21 mouse cellular contexts compared by ENCODE assay signal in genomic region chr1:136727868-136728631, GRCm38 (mm10).
DNase-seq lines count a peak whose midpoint lies in the region; ATAC-seq lines count a peak whose summit lies in the region.
"Had no signal": no experiment of that assay in that cellular context is flagged by ENCODE, and none has a peak within 500 bp of the region (broad histone marks: within the 10 kb centered on the region; RNA-seq: fewer than 3 reads in every experiment).

No protein-coding gene starts in this region.

- peaks cover 29% of the 10 kb centered on the region for H3K4me1 ChIP-seq in limb, embryonic 13.5 days
- peaks cover 6% of the 10 kb centered on the region; the same call in 1 of the 2 replicates for H3K4me1 ChIP-seq in limb, embryonic 10.5 days
- H3K4me1 ChIP-seq: embryonic facial prominence, embryonic 15.5 days had no signal

- no peak overlapping the region for H3K27ac ChIP-seq in limb, embryonic 13.5 days
- no peak overlapping the region for H3K27ac ChIP-seq in limb, embryonic 10.5 days
- H3K27ac ChIP-seq: embryonic facial prominence, embryonic 15.5 days; hindbrain, postnatal 0 days; kidney, postnatal 0 days had no signal

- no peaks in the 10 kb centered on the region for H3K36me3 ChIP-seq in limb, embryonic 13.5 days
- H3K36me3 ChIP-seq in limb, embryonic 10.5 days, result no peaks in the 10 kb centered on the region
- H3K36me3 ChIP-seq: embryonic facial prominence, embryonic 15.5 days had no signal

- H3K4me2 ChIP-seq in limb, embryonic 13.5 days (replicated peaks), result no peak overlapping the region
- H3K4me2 ChIP-seq: embryonic facial prominence, embryonic 15.5 days had no signal

- H3K9ac ChIP-seq in limb, embryonic 13.5 days, result no peak overlapping the region
- H3K9ac ChIP-seq: embryonic facial prominence, embryonic 15.5 days had no signal

- no peaks in the 10 kb centered on the region; the same call in 1 of the 2 replicates for H3K27me3 ChIP-seq in limb, embryonic 13.5 days
- peaks cover 17% of the 10 kb centered on the region for H3K27me3 ChIP-seq in limb, embryonic 10.5 days (ENCODE audit: low read depth, poor library complexity, severe bottlenecking)
- H3K27me3 ChIP-seq: embryonic facial prominence, embryonic 15.5 days; Patski had no signal

- 41% methylated on average over 7 of the region's 7 CpGs for WGBS in limb, embryonic 13.5 days
- WGBS in limb, embryonic 10.5 days, result 55% methylated on average over 7 of the region's 7 CpGs

- DNase-seq in embryo, embryonic 10.5 days (ENCODE audit: low spot score), result peak; percentile 49
- DNase-seq in embryo, embryonic 10 days (ENCODE audit: low spot score), result no peak
- DNase-seq in limb, embryonic 10.5 days (ENCODE audit: low spot score), result no peak
- DNase-seq in 3T3-L1 (ENCODE audit: low read depth, low spot score) (peak; percentile 19), NIH3T3 (ENCODE audit: low read depth) (peak; percentile 33)
- DNase-seq in left cerebral cortex, adult 8-10 months (ENCODE audit: low spot score in 2 of 2), result no peak
- DNase-seq in retina, postnatal 1 day, result no peak
- DNase-seq: cerebellum, adult 2 months; gastrocnemius, postnatal 14 days; heart, adult 18-20 months; heart, postnatal 4 days; liver; right cerebral cortex, postnatal 4 days had no signal

- no peak overlapping the region for H3K4me3 ChIP-seq in limb, embryonic 13.5 days
- no peak overlapping the region for H3K4me3 ChIP-seq in limb, embryonic 10.5 days
- H3K4me3 ChIP-seq: embryonic facial prominence, embryonic 15.5 days had no signal

- ATAC-seq in limb, embryonic 13.5 days (ENCODE audit: low FRiP score, low read depth), result peak; percentile 59
- ATAC-seq: CD4-positive, CD25-positive, alpha-beta regulatory T cell, adult 4 months; hindbrain, postnatal 0 days; intestine, postnatal 0 days; lung, postnatal 0 days; Patski had no signal

- H3K9me3 ChIP-seq in limb, embryonic 13.5 days, result no peaks in the 10 kb centered on the region
- no peaks in the 10 kb centered on the region for H3K9me3 ChIP-seq in limb, embryonic 10.5 days (replicated peaks)
- H3K9me3 ChIP-seq: embryonic facial prominence, embryonic 15.5 days had no signal

Comparison
In these comparisons a context has a peak if more than half of its experiments do, and no peak if none do; other contexts are left out.
1. DNase-seq: peak in embryo, embryonic 10.5 days (single experiment), 3T3-L1 (single experiment) and NIH3T3 (single experiment); none in embryo, embryonic 10 days (single experiment), limb, embryonic 10.5 days (single experiment), left cerebral cortex, adult 8-10 months (0 of 2) and retina, postnatal 1 day (single experiment).